Mouse (Mus musculus): ENCODE data around the gene Vmn1r196.

DNA sequence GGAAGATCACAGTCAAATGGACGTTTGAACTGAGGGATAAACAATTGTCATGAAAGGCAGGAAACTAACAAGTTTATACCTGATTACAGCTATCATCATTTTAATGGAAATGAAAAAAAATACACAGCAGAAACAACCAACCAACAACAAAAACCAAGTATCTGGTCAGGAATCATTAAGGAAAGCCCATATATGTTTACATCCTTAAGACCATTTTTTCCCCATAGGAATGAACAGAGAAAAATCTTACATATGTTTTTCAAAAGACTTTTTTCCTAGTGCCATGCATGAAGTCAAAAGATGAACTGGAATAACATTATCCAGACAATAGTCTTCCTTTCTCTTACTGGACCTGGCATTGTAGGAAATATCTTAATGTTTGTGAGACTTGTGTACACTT is 45.8 kb upstream of the Vmn1r196 start, which contains the start of gene Vmn1r194:
- TF ChIP-seq CTCF (IDR thresholded peaks at IDR 0.05; ENCODE audit: extremely low read depth, insufficient read depth, insufficient read length, insufficient replicate concordance) (no peak), POLR2A (IDR thresholded peaks at IDR 0.05; ENCODE audit: low read depth, low read length) (no peak)

Data from spleen, adult 2 months (tissue).